Mouse (Mus musculus) kidney, postnatal 14 days (tissue): ENCODE results near the gene Negr1.
A peak's percentile ranks its signal among the peaks of the same experiment; 100 is the strongest.

Experiments used
- DNase-seq: peaks from one replicate; pipeline ENCODE4 v3.0.0; 2022; ENCODE audit warnings: mixed read lengths

Gene Negr1

DNA sequence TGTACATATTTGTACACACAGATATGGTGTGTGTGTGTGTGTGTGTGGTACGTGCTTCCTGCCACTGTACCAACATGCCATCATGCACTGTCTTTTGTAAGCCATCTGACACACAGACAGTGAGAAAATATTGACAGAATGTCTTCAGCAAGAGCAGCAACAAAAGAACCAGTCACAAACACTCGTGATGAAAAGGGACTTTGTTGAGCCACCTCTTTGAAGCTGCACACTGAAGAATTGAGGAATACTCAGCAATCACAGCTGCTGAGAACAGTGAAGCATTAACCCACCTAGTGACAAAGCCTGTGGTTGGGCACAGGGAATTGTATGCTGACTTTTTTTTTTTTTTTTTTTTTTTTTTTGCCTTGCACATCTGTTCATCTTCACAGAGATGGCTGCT lies 558.3 kb downstream of the Negr1 start:
- DNase-seq = no peak

GRCm38 (mm10) chr3:157146124-157146855 lies 584.7 kb downstream of the Negr1 start:
- DNase-seq = no peak

- DNase-seq = no peak
These were observed 593.3 kb downstream of the Negr1 start for GRCm38 (mm10) chr3:157154902-157155301.

DNA sequence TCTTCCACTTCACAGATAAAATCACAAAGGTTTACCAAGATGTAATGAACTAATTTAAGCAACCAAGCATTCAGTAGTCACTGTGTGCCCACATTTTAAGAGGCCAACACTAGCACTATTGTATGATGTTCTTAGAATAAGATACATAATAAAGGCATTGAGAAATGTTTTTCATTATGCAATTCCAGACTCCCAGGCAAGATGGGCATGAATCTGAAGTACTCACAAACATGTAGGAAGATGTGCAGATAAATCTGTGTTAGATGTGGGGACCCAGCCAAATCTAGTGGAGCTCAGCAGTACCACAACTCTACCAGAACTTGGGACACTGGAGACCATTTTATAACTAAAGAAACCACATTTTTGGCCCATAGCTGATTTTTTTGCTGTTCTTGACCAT lies 593.9 kb downstream of the Negr1 start:
- no peak for DNase-seq

- no peak for DNase-seq
These were observed 603.4 kb downstream of the Negr1 start for GRCm38 (mm10) chr3:157164840-157165595.

DNA sequence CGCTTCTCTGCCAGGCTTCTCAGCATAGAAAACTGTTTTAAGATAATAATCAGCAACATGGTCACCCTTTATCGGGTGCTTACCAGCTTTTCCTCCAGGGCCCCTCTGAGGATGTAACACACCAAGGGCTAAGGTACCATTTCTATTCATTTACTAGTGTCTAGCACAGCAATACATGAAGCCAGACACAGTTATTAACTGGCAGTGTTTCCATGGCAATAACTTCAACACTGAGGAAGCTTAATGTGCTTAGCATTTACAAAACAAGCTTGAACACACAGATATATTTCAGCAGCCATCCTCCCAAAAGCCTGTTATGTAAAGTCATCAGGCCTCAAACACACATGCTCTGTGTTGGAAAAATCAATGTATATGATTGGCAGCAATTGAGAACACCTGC lies 620.4 kb downstream of the Negr1 start:
- DNase-seq = no peak

DNA sequence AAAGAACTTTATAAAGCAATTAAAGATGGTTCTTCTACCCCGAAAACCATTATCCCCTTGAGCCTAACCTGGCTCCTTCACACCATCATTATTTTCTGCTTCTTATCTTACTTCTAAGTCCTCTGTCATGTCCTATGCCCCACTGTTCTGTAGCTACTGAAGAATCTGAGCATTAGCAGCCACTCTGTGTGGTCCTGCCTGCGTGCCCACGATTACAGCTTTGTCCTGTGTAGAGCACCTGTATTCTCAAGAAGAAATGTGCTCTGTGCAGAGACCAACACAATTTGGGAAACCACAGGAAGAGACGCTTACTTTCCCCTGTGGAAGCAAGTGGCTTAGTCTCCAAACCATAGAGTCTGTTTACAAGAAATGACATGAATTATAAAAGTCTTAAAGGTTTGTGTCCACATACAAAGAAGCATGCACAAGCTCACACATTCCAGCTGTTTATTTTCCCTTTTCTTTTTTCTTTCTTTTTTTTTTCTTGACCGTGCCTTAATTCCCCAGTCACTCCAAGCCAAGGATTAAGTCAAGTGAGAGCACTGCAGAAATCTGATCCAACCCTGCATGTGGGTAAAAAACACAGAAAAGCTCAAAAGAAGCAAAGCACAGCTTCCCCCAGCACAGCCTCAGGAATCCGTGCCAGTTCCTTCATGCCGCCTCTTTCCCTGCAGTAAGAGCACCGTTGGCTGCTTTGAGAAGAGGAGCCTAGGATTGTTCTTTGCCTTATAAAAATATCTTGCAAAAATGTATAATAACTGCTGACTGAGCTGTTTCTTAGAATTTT lies 627.5 kb downstream of the Negr1 start:
- no peak for DNase-seq

DNA sequence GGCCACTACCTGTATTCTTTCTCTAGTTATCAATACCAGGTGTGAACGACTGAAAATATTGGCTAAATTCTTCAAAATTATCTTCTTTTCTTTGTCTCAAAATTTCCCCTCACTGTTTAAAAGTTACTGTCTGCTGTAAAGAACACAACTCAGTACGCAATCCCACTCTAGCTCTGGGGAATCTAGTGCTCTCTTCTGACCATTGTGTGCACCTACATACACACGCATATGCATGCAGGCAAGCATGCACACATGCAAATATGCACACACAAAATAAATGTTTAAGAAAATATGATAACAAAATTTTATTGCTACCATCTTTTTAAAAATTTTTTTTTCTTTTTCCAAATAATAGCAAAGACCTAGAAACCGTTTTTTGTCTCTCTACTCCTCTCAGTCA lies 628.2 kb downstream of the Negr1 start:
- no peak for DNase-seq

DNA sequence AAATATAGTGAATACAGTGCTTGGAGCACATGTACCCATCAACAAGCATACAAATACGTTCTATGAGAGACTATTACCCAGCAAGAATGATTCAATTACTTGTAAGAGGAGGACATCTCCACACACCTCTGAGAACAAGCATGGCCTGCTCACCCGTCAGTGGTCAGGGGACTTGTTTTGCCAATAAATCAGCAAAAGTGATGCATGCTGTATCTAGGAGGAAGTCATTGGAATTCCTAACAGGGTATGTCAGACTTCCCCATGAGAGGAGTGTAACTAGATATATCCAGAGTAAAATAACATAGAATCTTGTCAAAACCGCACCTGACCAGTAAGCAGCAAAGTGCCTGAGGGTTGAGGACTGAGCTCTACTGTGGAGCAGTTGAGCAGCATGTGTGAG lies 629.0 kb downstream of the Negr1 start:
- DNase-seq = no peak

DNA sequence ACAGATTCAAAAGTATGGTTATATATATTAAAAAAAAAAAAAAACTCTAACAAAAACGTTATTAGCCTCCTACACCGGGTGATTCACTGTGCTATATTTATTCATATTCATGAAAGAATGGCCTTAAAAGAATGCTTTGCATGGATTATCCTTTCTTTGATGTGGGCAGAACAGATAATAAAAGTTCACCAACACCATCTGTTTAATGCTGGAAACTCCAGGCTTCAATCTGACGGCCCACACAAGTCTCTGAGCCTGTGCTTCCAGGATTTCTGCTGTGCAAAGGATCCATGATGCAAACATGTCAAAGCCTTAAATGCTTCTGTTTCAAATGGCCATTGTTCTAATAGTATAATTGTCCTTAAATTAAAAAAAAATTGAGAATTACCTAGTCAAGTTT lies 630.4 kb downstream of the Negr1 start:
- no peak for DNase-seq

DNA sequence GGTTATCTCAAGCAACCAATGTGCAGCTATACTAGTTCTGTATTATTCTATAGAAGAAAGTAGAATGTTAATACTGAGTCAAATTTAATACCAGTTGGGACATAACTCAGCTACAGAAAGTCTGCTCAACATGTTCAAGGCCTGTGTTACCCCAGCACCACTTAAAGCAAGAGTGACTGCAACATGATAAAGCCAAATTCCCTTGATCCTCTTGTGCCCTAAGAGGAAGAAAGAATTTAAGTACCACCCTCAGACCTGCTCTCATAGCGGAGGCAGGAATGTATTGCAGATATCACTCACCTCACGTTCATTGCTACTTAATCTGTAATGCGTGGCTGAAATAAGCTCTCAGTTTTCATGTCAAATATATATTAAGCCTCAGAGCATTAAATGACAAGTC lies 631.5 kb downstream of the Negr1 start:
- DNase-seq = no peak

- DNase-seq = no peak
These were observed 637.1 kb downstream of the Negr1 start for GRCm38 (mm10) chr3:157198659-157199058.

DNA sequence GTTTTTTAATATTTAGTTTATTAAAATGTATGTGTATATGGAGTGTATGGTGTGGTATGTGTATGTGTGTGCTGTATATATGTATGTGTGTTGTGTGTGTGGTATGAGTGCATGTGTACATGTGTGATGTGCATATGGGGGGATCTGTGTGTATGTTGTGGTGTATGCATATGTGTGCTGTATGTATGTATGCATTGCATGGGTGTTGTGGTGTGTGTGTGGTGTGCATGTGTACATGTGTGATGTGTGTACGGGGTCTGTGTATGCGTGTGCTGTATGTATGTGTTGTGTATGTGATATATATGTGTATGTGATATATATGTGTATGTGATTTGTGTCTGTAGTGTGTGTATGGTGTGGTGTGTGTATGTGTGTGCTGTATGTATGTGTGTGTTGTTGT lies 640.1 kb downstream of the Negr1 start:
- DNase-seq = no peak

DNA sequence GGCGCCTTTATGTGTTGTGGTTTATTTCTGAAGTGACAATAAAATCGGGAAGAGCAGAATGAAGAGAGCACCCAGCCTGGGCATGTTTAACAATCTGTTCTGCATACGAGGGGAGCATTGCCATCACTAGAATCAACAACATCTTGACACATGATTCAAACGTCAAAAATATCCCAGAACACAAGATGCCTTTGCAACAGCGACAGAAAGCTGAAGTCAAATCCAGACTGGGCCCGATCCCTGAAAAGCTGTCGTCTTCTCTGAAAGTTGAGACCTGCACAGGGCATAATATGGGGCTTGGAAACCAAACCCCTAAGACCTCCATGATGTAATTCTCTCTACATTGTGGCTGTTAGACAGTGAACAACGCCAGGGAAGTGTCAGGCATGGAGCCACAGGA lies 642.0 kb downstream of the Negr1 start:
- DNase-seq = no peak

GRCm38 (mm10) chr3:157206752-157207151 lies 645.2 kb downstream of the Negr1 start:
- no peak for DNase-seq

DNA sequence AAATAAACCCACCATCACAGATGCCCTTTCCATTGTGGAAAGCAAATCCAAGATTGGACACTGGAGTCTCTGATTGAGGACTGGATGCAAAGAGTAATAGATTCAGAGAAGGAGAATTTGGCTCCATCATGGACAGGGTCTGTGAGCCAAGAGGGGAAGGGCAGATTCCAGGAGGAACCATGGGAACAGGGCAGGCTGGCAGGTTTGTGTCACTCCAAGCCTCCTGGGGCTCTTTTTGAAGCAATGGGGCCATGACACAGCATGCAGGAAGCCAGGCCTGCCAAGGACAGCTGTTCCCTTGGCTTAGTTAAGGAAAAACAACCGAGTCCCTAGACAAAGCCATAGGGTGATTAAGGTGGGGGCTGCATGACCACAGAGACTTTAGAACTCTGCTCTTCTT lies 647.4 kb downstream of the Negr1 start:
- DNase-seq = peak; percentile 41

GRCm38 (mm10) chr3:157209386-157209785 lies 647.8 kb downstream of the Negr1 start:
- peak; percentile 23 for DNase-seq

DNA sequence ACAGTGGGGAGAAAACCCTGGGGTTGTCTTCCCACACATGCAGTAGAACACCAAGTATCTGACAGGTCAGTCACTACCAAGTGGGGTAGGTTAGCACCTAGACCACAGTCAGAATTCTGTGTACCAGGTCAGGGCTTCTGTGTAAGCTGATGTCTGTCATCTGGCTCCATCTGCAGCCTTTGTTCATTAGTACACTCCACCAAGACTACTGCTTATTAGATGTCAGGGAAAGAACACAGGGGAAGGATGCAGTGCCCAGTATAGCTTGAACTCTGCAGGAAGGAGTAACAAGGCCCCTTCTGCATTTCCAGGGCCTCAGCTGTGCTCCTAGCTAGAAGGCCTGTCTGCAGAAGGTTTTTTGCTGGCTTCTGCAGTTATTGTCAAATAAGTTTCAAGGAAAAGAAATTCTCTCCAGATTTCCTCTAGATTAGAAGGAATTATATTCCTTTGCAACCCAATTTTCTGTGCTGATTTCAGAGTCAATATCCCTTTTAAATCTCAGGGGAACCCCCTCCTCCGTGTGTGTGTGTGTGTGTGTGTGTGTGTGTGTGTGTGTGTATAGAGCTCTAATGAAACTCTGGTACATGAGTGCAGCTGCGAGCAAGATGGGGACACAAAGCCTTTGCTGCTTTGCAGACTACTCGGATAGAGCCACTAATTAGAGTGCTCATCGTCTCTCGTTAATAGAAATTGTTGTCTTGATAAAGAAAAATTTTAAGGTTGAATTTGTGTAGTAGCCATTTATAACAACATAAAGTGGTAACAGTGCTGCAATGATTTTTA lies 654.5 kb downstream of the Negr1 start:
- DNase-seq = no peak

GRCm38 (mm10) chr3:157217794-157218193 lies 656.2 kb downstream of the Negr1 start:
- DNase-seq = no peak

- no peak for DNase-seq
These were observed 663.3 kb downstream of the Negr1 start for GRCm38 (mm10) chr3:157224920-157225319.

DNA sequence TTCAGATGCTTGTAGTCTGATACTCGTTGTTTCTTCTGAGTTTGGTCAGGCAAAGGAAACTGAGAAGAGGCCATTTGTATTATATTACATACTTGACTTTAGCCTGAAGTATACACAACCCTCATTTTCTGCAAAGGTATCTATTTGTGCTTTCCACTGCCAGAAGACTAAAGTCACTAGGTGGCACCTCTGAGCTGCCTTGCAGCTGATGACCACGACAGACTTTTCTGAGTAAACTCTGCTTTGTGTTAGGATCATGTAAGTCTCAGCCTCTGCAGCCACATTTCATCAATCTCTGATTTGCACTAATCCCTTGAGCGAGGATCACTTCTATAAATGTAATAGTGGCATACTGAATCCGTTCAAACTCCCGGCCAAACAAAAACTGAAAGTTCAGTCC lies 671.1 kb downstream of the Negr1 start:
- peak; percentile 50 for DNase-seq

- DNase-seq = no peak
These were observed 678.6 kb downstream of the Negr1 start for GRCm38 (mm10) chr3:157240240-157240639.

GRCm38 (mm10) chr3:157255446-157255845 lies 693.9 kb downstream of the Negr1 start:
- DNase-seq = no peak
